ENCODE assay signal across 9 mouse cellular contexts in the genomic region with DNA sequence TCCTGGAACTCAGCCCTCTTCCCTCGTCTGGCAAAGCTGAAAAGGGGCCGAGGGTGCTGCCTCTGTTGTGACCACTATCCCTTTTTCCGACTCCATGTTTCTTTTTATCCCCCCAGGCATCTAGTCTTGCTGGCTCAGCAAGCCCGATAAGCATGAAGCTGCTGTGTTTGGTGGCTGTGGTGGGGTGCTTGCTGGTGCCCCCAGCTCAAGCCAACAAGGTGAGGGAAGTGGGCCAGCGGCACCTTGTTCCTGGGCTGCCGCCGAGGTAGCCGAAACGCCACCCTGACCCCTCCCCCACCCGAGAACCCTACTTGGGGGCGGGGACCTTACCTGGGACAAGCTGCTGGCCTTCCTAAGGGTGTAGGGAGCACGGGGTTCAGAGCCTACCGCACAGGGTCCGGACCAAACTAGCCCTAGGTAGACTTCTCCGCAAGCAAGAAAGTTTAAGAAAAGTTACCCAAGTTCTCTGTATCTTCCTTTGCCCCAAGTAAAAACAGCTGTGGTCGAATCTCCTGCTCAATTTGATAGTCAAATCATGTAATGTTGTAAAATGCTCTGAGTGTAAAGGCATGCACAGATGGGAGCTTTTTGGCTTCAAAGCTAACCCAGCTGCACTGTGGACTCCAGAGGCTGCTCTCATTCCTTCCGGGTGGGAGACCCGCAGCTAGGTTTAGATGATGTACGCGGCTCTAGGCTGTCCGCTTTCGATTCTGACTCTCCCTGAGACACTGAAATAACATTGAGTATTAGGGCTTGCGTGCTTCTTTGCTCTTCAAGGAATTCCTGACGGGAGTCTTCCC. TPM values are rescaled to one million over a fixed set of nuclear protein-coding genes. Genes with fewer than 3 reads are reported as not detected.
DNase-seq lines count a peak whose midpoint lies in the region; ATAC-seq and TF ChIP-seq lines count a peak whose summit lies in the region.
"Had no signal": no experiment of that assay in that cellular context is flagged by ENCODE, and none has a peak within 500 bp of the region (broad histone marks: within the 10 kb centered on the region; RNA-seq: fewer than 3 reads in every experiment).

No protein-coding gene starts in this region.

- H3K9ac ChIP-seq in heart, embryonic 11.5 days (ENCODE audit: low read depth, low read length): peak overlapping the region; percentile 91
- peak overlapping the region; percentile 89 for H3K9ac ChIP-seq in kidney, embryonic 16.5 days (replicated peaks; ENCODE audit: low read length)

- peak overlapping the region; percentile 66 for H3K27ac ChIP-seq in heart, embryonic 11.5 days (ENCODE audit: low read depth, low read length)
- H3K27ac ChIP-seq in kidney, embryonic 16.5 days (ENCODE audit: low read length): peak overlapping the region; percentile 80

- H3K9me3 ChIP-seq in E14TG2a.4 (ENCODE audit: low read length): no peaks in the 10 kb centered on the region
- H3K9me3 ChIP-seq in heart, embryonic 11.5 days (replicated peaks; ENCODE audit: control insufficient read depth, low read length): no peaks in the 10 kb centered on the region
- H3K9me3 ChIP-seq in kidney, embryonic 16.5 days (ENCODE audit: low read length): no peaks in the 10 kb centered on the region

- ATAC-seq in heart, embryonic 11.5 days (replicated peaks; ENCODE audit: insufficient number of reproducible peaks, low FRiP score, low TSS enrichment): peak; percentile 40; the same call in 1 of the 2 replicates
- peak; percentile 69 for ATAC-seq in kidney, embryonic 16.5 days (ENCODE audit: low FRiP score, low TSS enrichment)

- no peaks in the 10 kb centered on the region for H3K27me3 ChIP-seq in E14TG2a.4 (ENCODE audit: insufficient read depth, low read length)
- no peaks in the 10 kb centered on the region for H3K27me3 ChIP-seq in heart, embryonic 11.5 days (ENCODE audit: control insufficient read depth, insufficient read depth, low read length)
- H3K27me3 ChIP-seq in kidney, embryonic 16.5 days (ENCODE audit: insufficient read depth, low read length): no peaks in the 10 kb centered on the region

- H3K36me3 ChIP-seq in E14TG2a.4 (ENCODE audit: insufficient read depth, low read length): peaks cover 36% of the 10 kb centered on the region
- H3K36me3 ChIP-seq in heart, embryonic 11.5 days (ENCODE audit: control insufficient read depth, insufficient read depth, low read length): peaks cover 9% of the 10 kb centered on the region
- peaks cover 24% of the 10 kb centered on the region for H3K36me3 ChIP-seq in kidney, embryonic 16.5 days (ENCODE audit: insufficient read depth, low read length)

- H3K4me2 ChIP-seq in heart, embryonic 11.5 days: peak overlapping the region; percentile 88
- peak overlapping the region; percentile 93 for H3K4me2 ChIP-seq in kidney, embryonic 16.5 days (replicated peaks; ENCODE audit: low read depth, low read length)

- no peak for TF ChIP-seq CTCF in E14TG2a.4 (conservative IDR thresholded peaks at IDR 0.05; ENCODE audit: low read length)

- H3K4me3 ChIP-seq in E14TG2a.4 (replicated peaks; ENCODE audit: low read length): peak overlapping the region; percentile 90
- H3K4me3 ChIP-seq in heart, embryonic 11.5 days (ENCODE audit: low read depth, low read length): peak overlapping the region; percentile 88
- peak overlapping the region; percentile 84 for H3K4me3 ChIP-seq in kidney, embryonic 16.5 days (ENCODE audit: low read length)

- intact Hi-C loops in left cerebral cortex, postnatal 25 days (cut with DNase I): no loop called here

- H3K4me1 ChIP-seq in E14TG2a.4 (replicated peaks; ENCODE audit: low read depth, low read length): peaks cover 16% of the 10 kb centered on the region
- peaks cover 13% of the 10 kb centered on the region for H3K4me1 ChIP-seq in heart, embryonic 11.5 days (ENCODE audit: control insufficient read depth, insufficient read depth, low read length)
- peaks cover 15% of the 10 kb centered on the region for H3K4me1 ChIP-seq in kidney, embryonic 16.5 days (ENCODE audit: insufficient read depth, low read length)

- 6% methylated on average over 24 of the region's 24 CpGs for WGBS in heart, embryonic 11.5 days (ENCODE audit: insufficient replicate concordance)
- WGBS in kidney, embryonic 16.5 days: 3% methylated on average over 24 of the region's 24 CpGs

- peak; percentile 14 for DNase-seq in 3T3-L1 (ENCODE audit: low read depth, low spot score)
- DNase-seq in cerebellum, postnatal 14 days: peak; percentile 61 to 63
- peak; percentile 44 for DNase-seq in lung, postnatal 36 days
- peak; percentile 32 to 37 for DNase-seq in spleen, postnatal 36 days (ENCODE audit: low spot score in 2 of 2)
- DNase-seq in left cerebral cortex, postnatal 25 days (ENCODE audit: low spot score in 2 of 2): no peak

RNA-seq across cellular contexts. Expression of a gene that starts 10.6 kb away (rescaled TPM):
- 65.0 and 106 TPM in 2 replicates for polyA plus RNA-seq in heart, embryonic 11.5 days (2014; fragmentation: Nextera tagmentation; extraction: Ambion mirVana)
- polyA plus RNA-seq in kidney, embryonic 16.5 days (2015; fragmentation: Nextera tagmentation; extraction: Ambion mirVana): 260 and 268 TPM in 2 replicates
- 10 to 100 TPM; 63.3 to 65.0 TPM for total RNA-seq in left cerebral cortex, postnatal 25 days (2021)

RNA-seq across cellular contexts. Expression of a gene that starts 12.4 kb away (rescaled TPM):
- polyA plus RNA-seq in heart, embryonic 11.5 days (2014; fragmentation: Nextera tagmentation; extraction: Ambion mirVana): 0.04 TPM in 1 of 2 replicates, not detected in the other
- 0.17 and 0.30 TPM in 2 replicates for polyA plus RNA-seq in kidney, embryonic 16.5 days (2015; fragmentation: Nextera tagmentation; extraction: Ambion mirVana)
- 10 to 100 TPM in 1 of 2 experiments, 1 to 10 TPM in 1; 9.2 to 11.4 TPM for total RNA-seq in left cerebral cortex, postnatal 25 days (2021)
- polyA plus RNA-seq: large intestine, adult 2 months had no signal

RNA-seq across cellular contexts. Expression of a gene that starts 32.0 kb away (rescaled TPM):
- 0.44 TPM in 1 of 2 replicates, not detected in the other for polyA plus RNA-seq in heart, embryonic 11.5 days (2014; fragmentation: Nextera tagmentation; extraction: Ambion mirVana)
- polyA plus RNA-seq in kidney, embryonic 16.5 days (2015; fragmentation: Nextera tagmentation; extraction: Ambion mirVana): not detected in 2 replicates
- total RNA-seq in left cerebral cortex, postnatal 25 days (2021): 1 to 10 TPM in 1 of 2 experiments, under 1 TPM in 1; 0.87 to 1.9 TPM
- polyA plus RNA-seq: large intestine, adult 2 months had no signal

RNA-seq across cellular contexts. Expression of a gene that starts 34.0 kb away (rescaled TPM):
- 0.69 and 0.79 TPM in 2 replicates for polyA plus RNA-seq in heart, embryonic 11.5 days (2014; fragmentation: Nextera tagmentation; extraction: Ambion mirVana)
- polyA plus RNA-seq in kidney, embryonic 16.5 days (2015; fragmentation: Nextera tagmentation; extraction: Ambion mirVana): 0.36 TPM in 2 replicates
- total RNA-seq in left cerebral cortex, postnatal 25 days (2021): 1 to 10 TPM; 2.3 to 2.6 TPM

Comparison
In these comparisons a context has a peak if more than half of its experiments do, and no peak if none do; other contexts are left out.
1. DNase-seq: peak in 3T3-L1 (single experiment), cerebellum, postnatal 14 days (2 of 2), lung, postnatal 36 days (single experiment) and spleen, postnatal 36 days (2 of 2); none in left cerebral cortex, postnatal 25 days (0 of 2).
2. Peak in every context shown above with its lines, with median percentiles within 50 percentile points of each other: H3K4me3 ChIP-seq.